Mouse (Mus musculus) adrenal gland, adult 2 months (tissue): Measurements from ENCODE around the gene Map2k4. TPM values are rescaled to one million over a fixed set of nuclear protein-coding genes. Genes with fewer than 3 reads are reported as not detected.
A peak's percentile ranks its signal among the peaks of the same experiment; 100 is the strongest.

Source experiments
- DNase-seq: peaks from one replicate; pipeline ENCODE4 v3.0.0; 2021
- long read RNA-seq: library from polyadenylated mRNA; stranded (forward); transcript quantifications from one replicate; pipeline ENCODE4 v2.0.0, GENCODE M21; 2021
- polyA plus RNA-seq: library from polyadenylated mRNA; depleted of rRNA; stranded (reverse); fragments of >200 nt; gene quantifications from 2 replicates; pipeline ENCODE4 v1.2.3, GENCODE M21; 2012; rRNA removed
- total RNA-seq, 2 experiments: library from RNA; stranded (reverse); gene quantifications; 2 replicates each; pipeline ENCODE4 v1.2.3; 2021

The Map2k4 gene
- total RNA-seq (10 to 100 TPM; 39.3 to 58.4 TPM), polyA plus RNA-seq (6.1 and 8.0 TPM in 2 replicates)
- long read RNA-seq, transcript Map2k4-201 (11 exons, 3,695 nt) = major isoform, 11 of 20 reads
- long read RNA-seq, partial matches to known transcripts = 3 of 20 reads
- long read RNA-seq, other reads (novel, unspliced or antisense) = 6 of 20 reads

DNA sequence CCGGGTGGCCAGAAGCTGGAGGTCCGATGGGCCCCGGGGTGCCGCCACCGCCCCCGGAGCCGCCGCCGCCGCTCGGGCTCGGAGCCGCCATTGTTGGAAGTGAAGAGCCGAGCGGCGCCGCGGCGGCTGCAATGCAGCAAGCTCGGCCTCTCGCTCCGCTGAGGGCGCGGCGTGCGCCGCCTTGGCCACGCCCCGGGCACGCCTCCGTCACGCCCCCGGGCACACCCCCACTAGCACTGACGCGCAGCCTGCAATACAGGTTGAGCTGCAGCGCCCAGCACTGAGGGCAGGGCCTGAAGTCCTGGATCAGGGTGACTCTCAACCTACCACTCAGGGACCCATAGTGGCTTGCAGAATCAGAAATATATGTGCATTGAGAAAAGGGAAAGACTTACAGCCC is at the start of gene Map2k4:
Gene Map2k4 (minus strand): TSS at position 144 of the 400 bp plus-strand sequence.
- DNase-seq = peak; percentile 96

GRCm38 (mm10) chr11:65824556-65824955 is 36.5 kb upstream of the Map2k4 start:
- DNase-seq = peak; percentile 8

DNA sequence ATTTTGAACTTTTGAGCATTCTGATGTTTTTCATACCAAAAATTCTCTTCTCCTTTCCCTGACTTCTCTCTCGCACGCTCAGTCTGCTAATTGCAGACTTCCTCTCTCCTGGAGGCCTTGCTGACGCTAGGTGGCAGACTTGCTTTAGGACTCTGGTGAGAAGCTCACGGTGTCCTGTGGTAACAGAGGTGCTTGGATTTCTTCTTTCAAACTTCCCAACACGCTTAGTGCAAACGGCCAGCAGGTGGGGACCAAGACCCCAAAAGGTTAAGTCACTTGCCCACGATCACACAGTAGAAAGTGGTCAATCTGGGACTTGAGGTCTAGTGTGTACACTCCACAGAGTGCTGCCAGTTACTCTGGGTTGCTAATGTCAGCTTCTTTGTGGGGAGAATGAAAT is 32.8 kb upstream of the Map2k4 start:
- DNase-seq = peak; percentile 36

GRCm38 (mm10) chr11:65820280-65820679 is 32.2 kb upstream of the Map2k4 start:
- peak; percentile 2 for DNase-seq

DNA sequence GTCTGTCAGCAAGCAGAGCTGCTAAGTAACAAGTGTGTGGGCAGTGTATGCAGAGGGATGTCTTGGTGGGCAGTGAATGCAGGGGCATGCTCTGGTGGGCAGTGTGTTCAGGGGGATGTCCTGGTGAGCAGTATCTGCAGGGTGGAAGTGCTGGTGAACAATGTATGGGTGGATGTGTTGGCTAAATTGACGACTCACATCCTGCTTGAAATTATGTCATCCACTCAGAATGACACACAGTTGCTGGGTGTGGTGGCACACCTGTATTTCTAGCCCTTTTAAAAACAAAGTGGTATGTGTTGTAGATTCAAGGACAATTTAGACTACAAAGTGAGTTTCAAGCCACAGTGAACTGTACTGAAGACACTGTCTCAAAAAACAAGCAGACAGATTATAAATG is 30.1 kb upstream of the Map2k4 start:
- no peak for DNase-seq

DNA sequence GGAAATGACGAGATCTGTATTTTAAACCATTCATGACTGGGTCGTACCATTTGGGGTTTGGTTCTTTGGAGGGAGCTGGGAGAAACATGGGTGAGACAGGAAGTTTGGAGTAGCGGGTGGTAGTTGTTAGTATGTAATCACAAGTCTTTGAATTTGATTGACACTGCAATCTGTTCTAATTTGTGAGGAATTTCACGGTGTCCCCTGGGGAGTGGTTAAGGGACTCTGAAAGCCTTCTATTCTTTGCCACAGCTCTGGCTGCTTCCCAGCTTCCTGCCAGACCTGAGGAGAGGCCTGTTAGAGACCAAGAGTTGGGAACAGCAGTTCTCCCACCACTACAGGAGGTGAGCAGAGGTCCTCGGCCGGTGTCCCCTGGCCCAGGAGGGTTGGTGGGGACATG is 28.1 kb upstream of the Map2k4 start:
- DNase-seq = no peak

- DNase-seq = no peak
These were observed 26.3 kb upstream of the Map2k4 start for GRCm38 (mm10) chr11:65814381-65814780.

DNA sequence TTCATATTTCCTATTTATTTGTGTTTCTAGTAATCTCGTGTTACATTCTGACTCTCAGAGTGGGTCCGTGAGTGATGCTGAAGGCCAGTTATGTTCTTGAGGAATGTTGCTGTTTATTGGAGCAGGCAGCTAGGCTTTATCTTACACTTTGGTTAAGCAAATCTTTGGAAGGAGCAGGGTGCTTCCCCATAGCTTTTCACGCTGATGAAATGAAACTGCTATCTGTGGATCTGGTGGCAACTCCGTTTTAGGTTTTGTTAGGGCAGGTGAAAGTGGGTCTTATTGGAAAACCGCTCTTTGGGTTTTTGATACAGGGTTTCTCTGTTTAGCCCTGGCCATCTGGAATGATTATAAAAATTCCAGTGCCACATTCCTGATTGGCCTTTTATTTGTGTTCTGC is 24.0 kb upstream of the Map2k4 start:
- DNase-seq = no peak

DNA sequence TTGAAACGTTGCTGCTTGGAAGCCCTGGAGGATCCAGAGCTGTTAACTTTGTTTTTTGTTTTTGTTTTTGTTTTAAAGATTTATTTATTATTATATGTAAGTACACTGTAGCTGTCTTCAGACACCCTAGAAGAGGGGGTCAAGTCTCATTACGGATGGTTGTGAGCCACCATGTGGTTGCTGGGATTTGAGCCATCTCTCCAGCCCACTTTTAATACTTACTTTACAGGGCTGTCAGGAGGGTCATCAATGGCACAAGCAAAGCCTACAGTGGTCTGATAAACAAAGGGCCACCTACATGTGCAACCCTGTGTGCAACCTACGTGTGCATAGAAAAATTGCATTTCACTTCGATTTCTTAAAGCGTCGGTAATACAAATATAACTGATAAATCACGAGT is 19.5 kb upstream of the Map2k4 start:
- DNase-seq = no peak

DNA sequence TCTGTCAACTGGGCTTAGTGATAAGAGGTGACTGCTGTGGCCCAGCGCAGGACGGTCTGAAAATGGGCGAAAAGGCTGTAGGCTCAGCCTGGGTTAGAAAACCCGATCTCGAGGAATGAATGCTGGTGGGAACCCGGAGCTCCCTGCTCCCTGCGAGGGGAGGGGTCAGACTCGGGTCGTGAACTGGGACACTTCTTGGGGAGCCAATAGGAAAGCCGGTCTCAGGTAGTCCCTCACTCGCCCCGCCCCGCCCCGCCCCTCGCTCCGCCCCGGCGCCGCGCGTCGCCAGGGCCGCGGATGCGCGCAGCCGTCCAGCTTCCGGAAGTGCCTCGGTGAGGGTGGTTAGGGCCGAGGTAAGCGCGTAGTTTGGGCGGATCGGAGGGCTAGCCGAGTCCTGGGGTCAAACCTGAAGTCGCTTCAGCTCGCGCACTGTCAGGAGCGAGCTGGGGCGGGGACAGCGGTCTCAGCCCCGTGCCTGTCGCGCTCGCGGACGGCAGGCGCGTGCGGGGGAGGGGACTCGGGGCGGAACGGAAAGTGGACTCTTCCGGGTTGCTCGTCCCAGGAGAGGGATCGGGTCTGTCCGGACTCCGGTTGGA is 18.9 kb upstream of the Map2k4 start, which contains the start of gene Zkscan6:
Gene Zkscan6 (plus strand): TSS at position 267 of the 596 bp plus-strand sequence.
- peak; percentile 92 for DNase-seq

DNA sequence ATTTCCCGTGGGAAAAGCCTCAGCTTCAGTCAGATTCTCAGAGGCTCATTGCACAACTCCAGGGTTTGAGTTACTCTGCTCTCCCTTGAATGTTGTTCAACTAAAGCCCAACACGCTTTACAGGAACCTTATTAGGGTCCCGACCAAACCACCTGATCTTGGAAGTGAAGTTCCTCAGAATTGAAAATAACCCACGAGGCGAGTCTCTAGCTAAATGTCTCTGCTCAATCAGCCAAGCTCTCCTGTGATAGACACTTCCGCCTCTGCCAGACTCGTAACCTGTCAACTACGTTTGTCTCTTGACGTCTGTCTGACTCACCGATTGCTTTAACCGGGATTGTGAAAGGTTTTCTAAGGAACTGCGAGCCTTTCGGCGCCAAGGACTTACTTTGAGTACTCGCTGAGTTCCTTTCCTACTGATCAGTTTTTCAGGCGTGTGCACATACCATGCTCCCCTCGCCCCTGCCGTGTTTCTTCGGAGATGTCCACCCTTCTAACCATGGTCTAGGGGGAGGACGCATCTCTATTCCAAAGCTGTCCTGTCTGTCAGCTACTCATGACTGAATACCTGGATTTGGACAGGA is 18.3 kb upstream of the Map2k4 start:
- DNase-seq = peak; percentile 82

GRCm38 (mm10) chr11:65801899-65802298 is 13.8 kb upstream of the Map2k4 start:
- no peak for DNase-seq

- DNase-seq = no peak
These were observed 7.8 kb upstream of the Map2k4 start for GRCm38 (mm10) chr11:65795896-65796295.

DNA sequence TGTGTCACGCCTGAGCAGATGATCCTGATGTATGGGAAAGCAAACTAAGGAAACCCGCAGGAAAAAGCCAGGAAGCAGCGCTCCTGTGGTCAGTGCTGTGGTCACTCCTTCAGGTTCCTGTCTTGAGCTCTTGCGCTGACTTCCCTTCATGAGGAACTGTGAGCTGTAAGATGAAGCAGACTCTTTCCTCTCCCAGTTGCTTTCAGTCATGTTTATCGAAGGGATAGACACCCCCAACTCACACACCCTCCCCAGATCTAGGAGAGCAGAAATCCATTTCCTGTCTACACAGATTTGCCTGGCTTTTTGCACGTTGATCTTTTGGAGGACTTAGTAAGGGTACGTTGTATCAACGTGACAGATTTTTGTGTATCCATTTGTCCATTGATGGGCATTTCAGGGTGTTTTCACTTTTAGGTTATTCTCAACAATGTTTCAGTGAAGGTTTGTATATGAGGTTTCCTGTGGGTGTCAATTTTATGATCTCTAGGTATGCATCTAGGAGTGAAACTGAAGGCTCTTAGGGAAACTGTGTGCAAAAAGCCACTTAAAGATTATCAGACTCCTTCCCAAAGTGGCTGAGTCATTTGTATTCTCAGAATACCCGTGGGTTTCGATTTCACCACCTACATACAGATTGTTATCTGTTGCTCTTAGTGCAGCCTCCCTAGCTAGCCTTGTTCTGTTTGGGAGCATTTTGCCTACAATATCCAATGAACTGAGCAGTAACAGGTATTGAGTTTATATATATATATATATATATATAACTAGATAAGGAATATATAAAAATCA is 6.5 kb upstream of the Map2k4 start:
- DNase-seq = no peak

DNA sequence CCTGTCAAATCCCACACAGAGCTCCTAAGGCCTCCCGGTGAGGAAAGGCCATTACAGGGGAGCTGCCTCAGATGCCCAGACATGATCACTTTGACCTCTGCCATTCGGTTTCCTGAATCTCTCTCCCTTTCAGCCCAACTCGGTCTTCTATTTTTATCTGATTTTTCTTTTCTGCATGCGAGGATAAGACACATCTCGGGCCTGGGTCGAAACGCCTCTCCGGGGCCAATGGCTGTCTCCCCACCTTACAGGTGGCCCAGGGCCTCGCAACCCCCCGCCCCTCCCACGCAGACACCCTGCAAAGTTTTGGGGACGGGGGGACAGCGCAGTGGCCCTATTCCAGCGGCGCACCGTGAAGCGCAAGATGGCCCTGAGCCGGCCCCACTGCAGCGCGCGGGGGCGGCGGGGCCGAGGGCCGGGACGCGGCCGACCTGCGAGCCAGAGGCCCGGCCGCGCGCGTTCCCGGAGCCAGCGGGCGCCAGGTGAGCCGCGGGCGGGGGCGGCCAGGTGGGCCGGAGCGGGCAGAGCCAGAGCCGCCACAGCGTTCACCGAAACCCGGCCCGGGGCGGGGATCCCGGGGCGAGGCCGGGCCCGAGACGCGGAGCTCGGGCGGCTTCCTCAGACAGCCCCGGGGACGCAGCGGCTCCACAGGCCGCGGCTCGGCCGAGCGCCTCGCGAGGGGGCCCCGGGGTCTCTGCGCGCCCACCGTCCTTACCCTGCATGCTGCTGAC is 511 bp downstream of the Map2k4 start:
- no peak for DNase-seq

DNA sequence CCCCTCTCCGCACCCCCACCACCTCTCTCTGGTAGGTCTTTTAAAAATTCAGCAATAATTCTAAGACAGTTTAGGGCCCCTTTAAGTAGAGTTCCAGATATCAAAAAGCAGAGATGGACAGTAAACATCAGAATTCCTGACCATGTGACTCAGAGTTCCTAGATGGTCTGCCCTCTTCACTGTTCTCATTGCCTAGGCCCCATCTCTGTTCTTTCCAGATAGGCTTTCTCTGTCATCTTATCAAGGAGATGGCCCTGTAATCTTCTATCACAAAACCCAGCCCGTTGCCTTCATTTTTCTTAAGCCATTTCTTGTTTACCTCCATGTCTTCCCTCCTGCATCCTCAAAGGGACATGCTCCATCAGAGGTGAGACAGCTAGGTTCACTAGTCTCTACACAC is 1.9 kb downstream of the Map2k4 start:
- DNase-seq = no peak

GRCm38 (mm10) chr11:65781596-65781995 is 6.5 kb downstream of the Map2k4 start:
- DNase-seq = no peak

- DNase-seq = no peak
These were observed 8.5 kb downstream of the Map2k4 start for GRCm38 (mm10) chr11:65779578-65779977.

GRCm38 (mm10) chr11:65779066-65779465 is 9.0 kb downstream of the Map2k4 start:
- DNase-seq = peak; percentile 14

GRCm38 (mm10) chr11:65777810-65778209 is 10.3 kb downstream of the Map2k4 start:
- no peak for DNase-seq

GRCm38 (mm10) chr11:65776906-65777611 is 11.0 kb downstream of the Map2k4 start:
- no peak for DNase-seq
